Mouse (Mus musculus): ENCODE measurements around the gene Dmrta1.

- TF ChIP-seq CTCF (IDR thresholded peaks at IDR 0.05) = no peak
- TF ChIP-seq POLR2A (IDR thresholded peaks at IDR 0.05; ENCODE audit: insufficient read depth, low read depth, low read length) = no peak
Measured at GRCm38 (mm10) chr4:89650352-89651311, 28.6 kb upstream of the Dmrta1 start.
